Mouse (Mus musculus) midbrain, postnatal 0 days (tissue): ENCODE measurements around the gene Pidd1. TPM values are rescaled to one million over a fixed set of nuclear protein-coding genes. Genes with fewer than 3 reads are reported as not detected.
"Not testable (repeated sequence)": the region's sequence is repeated elsewhere in the genome, so short reads cannot be mapped to it uniquely, and the experiment has no call there.

Source experiments
- ATAC-seq: fragments of 200-750 bp; cut with Nextera tagmentation; 2 replicates; pipeline ENCODE4 v1.8.0; 2017; ENCODE audit warnings: moderate number of reproducible peaks, mild to moderate bottlenecking, moderate TSS enrichment, moderate library complexity; ENCODE audit not compliant: low FRiP score
- DNase-seq: peaks from one replicate; pipeline ENCODE4 v3.0.0-alpha.2; 2015; ENCODE audit warnings: low spot score
- H3K27ac ChIP-seq: fragments of 300-500 bp; sonication (generic); 2 replicates; pipeline ENCODE4 v1.5.1; 2014; ENCODE audit warnings: low read depth, mild to moderate bottlenecking, low read length, mixed read lengths
- H3K27me3 ChIP-seq: fragments of 300-500 bp; sonication (generic); 2 replicates; pipeline ENCODE4 v1.6.1; 2014; ENCODE audit warnings: low read length, control low read depth, mixed read lengths; ENCODE audit not compliant: insufficient read depth
- H3K36me3 ChIP-seq: fragments of 300-500 bp; sonication (generic); 2 replicates; pipeline ENCODE4 v1.6.1; 2014; ENCODE audit warnings: low read length, control low read depth, mixed read lengths; ENCODE audit not compliant: insufficient read depth
- H3K4me1 ChIP-seq: fragments of 300-500 bp; sonication (generic); 2 replicates; pipeline ENCODE4 v1.6.1; 2014; ENCODE audit warnings: mild to moderate bottlenecking, control low read depth, antibody characterized with exemption, low read length, mixed read lengths; ENCODE audit not compliant: insufficient read depth
- H3K4me2 ChIP-seq: fragments of 300-500 bp; sonication (generic); 2 replicates; pipeline ENCODE4 v1.6.1; 2014; ENCODE audit warnings: low read depth, mild to moderate bottlenecking, low read length, mixed read lengths; ENCODE audit not compliant: poor library complexity, severe bottlenecking
- H3K4me3 ChIP-seq: fragments of 300-500 bp; sonication (generic); 2 replicates; pipeline ENCODE4 v1.5.1; 2014; ENCODE audit warnings: low read depth, mild to moderate bottlenecking, low read length, moderate library complexity
- H3K9ac ChIP-seq: fragments of 300-500 bp; sonication (generic); replicated peaks from 2 replicates; pipeline ENCODE4 v1.6.1; 2014; ENCODE audit warnings: mild to moderate bottlenecking, low read length, moderate library complexity, mixed read lengths; ENCODE audit not compliant: poor library complexity, severe bottlenecking
- H3K9me3 ChIP-seq: fragments of 300-500 bp; sonication (generic); 2 replicates; pipeline ENCODE4 v1.6.1; 2016; ENCODE audit warnings: low read length, control low read depth
- CTCF ChIP-seq: IDR thresholded peaks from 2 replicates; pipeline ENCODE4 v1.5.1; 2016; ENCODE audit warnings: antibody characterized with exemption, mild to moderate bottlenecking
- WGBS: fragments of 180-500 bp; shearing (Covaris S2); extraction: QIAGEN DNeasy Blood & Tissue Kit; methylation state at CpG from one replicate; pipeline ENCODE4 v1.1.7; 2014; 5-methylcytosine and 5-hydroxymethylcytosine counted together
- polyA plus RNA-seq: library from polyadenylated mRNA; unstranded; fragments of >200 nt; fragmentation: Nextera tagmentation; extraction: Ambion mirVana; gene quantifications from 2 replicates; pipeline ENCODE4 v1.2.1, GENCODE M21; 2015
- total RNA-seq: library from RNA; depleted of rRNA; stranded (reverse); fragments of >200 nt; gene quantifications from 2 replicates; pipeline ENCODE4 v1.2.3, GENCODE M21; 2014

Pidd1 gene
- total and polyA plus RNA-seq, 2 experiments from 2014 or later, result 1.3 to 1.6 TPM

DNA sequence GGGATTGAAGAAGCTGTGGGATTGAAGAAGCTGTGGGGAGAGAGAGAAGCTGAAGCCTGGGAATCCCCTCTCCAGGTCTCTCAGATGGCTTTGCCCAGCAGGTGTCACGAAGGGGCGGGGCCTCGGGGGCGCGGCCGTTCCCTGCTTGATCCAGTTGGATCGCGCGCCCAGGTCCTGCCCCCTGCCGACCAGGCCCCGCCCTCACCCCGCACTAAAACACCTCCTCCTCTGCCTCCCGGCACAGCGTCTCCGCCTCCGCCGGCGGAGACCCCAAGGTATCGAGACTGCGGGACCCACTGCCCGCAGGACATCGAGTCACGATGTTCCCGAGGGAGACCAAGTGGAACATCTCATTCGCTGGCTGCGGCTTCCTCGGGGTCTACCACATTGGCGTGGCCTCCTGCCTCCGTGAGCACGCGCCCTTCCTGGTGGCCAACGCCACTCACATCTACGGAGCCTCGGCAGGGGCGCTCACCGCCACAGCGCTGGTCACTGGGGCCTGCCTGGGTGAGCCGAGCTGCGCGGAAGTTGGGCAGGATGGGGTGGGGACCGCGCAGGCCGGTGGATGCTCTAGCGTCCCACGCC, 11.2 kb upstream of the Pidd1 start, which contains the start of gene Pnpla2:
Gene Pnpla2 (plus strand): TSS at position 232 of the 585 bp plus-strand sequence.
- Histone ChIP-seq H3K36me3 (peaks cover 35% of the 10 kb centered on the region), H3K9ac (peak within 1 kb of the TSS; percentile 74), H3K27ac (peak within 1 kb of the TSS; percentile 76), H3K4me1 (peaks cover 5% of the 10 kb centered on the region; the same call in 1 of the 2 replicates), H3K4me2 (peak within 1 kb of the TSS; percentile 89), H3K4me3 (peak within 1 kb of the TSS; percentile 74), H3K27me3 (no peaks in the 10 kb centered on the region), H3K9me3 (no peaks in the 10 kb centered on the region)
- TF ChIP-seq CTCF, result peak; percentile 45; the same call in 1 of the 2 replicates
- ATAC-seq, result peak; percentile 81
- under 1% methylated on average over 42 of the region's 45 CpGs for WGBS
- DNase-seq, result peak; percentile 91

DNA sequence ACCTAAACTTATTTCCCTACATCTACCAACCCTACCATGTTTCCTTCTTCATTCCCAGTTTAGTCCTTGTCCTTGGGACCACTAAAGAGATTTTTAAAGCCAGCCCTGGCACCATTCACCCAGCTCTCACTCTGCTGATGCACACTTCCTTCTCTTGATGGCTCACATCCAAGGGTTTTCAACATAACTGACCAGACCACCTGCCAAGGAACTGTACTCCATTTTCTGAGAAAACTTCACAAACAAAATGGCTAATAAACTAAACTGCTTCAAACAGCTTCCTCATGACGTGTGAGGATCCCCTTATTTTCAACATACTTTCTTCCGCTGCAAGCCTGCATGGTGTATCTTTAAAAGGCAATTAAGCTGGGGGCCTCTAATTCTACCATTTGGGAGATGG, 9.8 kb upstream of the Pidd1 start:
- Histone ChIP-seq H3K4me3 (no peak overlapping the region), H3K4me2 (no peak overlapping the region), H3K4me1 (peaks cover 5% of the 10 kb centered on the region; the same call in 1 of the 2 replicates), H3K9me3 (no peaks in the 10 kb centered on the region), H3K27ac (no peak overlapping the region), H3K36me3 (peaks cover 23% of the 10 kb centered on the region), H3K9ac (no peak overlapping the region), H3K27me3 (no peaks in the 10 kb centered on the region)
- no peak for TF ChIP-seq CTCF
- 75% methylated on average over 2 of the region's 2 CpGs for WGBS
- ATAC-seq (no peak), DNase-seq (no peak)

DNA sequence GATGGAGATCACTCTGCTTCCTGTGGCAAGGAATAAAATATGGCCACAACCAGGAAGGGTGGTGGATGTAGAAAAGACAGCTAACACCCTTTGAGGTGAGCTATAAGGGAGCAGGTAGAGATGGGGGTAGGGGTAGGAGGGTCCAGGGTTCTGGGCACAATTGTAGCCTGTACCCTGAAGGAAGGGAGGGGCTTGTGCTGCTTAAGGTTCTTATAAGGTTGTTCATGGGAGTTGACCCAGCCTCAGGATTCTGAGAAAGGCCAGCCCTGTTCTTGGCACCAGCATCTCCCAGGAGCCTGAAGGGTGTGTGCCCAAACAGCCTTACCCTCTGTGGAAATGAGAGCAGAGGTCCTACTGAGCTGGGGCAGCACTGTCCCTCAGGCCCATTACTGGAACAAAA, 8.1 kb upstream of the Pidd1 start:
- TF ChIP-seq CTCF, result no peak
- no peak for ATAC-seq
- Histone ChIP-seq H3K27ac (no peak overlapping the region), H3K9me3 (no peaks in the 10 kb centered on the region), H3K36me3 (peaks cover 14% of the 10 kb centered on the region), H3K4me1 (peaks cover 5% of the 10 kb centered on the region), H3K9ac (no peak overlapping the region), H3K4me2 (no peak overlapping the region), H3K27me3 (no peaks in the 10 kb centered on the region), H3K4me3 (no peak overlapping the region)
- DNase-seq, result no peak

DNA sequence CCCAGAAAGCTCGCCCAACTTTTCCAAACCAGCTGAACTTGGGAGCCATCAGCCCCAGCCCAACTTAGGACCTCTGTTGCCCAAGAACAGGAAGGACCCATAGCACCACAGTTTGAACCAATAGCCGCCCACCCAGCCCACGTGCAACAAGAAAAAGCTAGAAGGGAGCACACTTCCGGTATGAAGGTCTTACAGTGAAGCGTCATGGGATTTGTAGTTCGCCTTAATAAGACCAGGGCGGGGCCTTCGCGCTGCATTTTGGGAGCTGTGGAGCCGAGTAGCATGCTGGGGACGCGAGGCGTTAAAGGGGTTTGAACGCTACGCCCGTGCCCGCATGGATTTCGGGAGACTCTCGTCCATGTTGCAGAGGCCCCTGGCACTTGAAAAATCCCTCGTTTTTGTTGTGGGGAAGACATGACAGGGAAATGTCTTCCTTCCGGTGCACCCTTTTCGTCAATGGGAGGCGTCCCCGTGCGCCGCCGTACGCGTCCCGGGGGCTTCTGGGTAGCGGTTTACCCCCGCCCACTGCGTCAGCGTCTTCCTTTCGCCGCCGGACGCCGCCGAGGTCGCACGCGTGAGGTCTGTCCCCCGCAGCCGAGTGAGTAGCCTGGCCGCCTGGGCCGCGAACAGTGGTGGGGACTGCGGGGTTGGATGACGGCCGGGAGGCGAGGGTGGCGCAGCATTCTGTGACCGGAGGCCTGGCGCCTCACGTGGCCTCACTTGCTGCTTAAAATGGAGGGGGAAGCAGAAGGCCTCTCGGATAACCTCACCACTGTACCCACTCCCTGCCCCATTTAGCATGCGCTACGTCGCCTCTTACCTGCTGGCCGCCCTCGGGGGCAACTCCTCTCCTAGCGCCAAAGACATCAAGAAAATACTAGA, 3.5 kb upstream of the Pidd1 start, which contains the start of gene Rplp2:
Gene Rplp2 (plus strand): TSS at position 261 of the 882 bp plus-strand sequence.
- under 1% methylated on average over 61 of the region's 63 CpGs for WGBS
- H3K36me3 ChIP-seq, result peaks cover 14% of the 10 kb centered on the region

DNA sequence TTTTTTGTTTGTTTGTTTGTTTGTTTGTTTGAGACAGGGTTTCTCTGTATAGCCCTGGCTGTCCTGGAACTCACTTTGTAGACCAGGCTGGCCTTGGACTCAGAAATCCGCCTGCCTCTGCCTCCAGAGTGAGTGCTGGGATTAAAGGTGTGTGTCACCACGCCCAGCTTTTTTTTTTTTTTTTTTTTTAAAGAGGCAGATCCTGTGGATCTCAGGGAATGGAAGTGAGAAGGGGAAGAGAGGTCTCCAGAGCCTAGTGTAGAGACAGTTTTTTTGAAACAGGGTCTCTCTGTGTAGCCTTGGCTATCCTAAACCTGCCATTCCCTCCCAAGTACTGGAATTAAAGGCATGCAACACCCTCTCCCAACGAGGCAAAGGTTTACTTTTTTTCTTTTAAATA, 2.5 kb upstream of the Pidd1 start:
- 85% methylated on average over 3 of the region's 3 CpGs for WGBS
- H3K36me3 ChIP-seq, H3K9me3 ChIP-seq, H3K27ac ChIP-seq, DNase-seq, H3K27me3 ChIP-seq, H3K9ac ChIP-seq, H3K4me3 ChIP-seq, ATAC-seq, H3K4me1 ChIP-seq: not testable (repeated sequence)
- peak overlapping the region; percentile 64 for H3K4me2 ChIP-seq

More for the DNA sequence above, 3.5 kb upstream of the Pidd1 start, which contains the start of gene Rplp2:
- TF ChIP-seq CTCF, result peak; percentile 29; the same call in 1 of the 2 replicates
- no peaks in the 10 kb centered on the region; the same call in 1 of the 2 replicates for H3K4me1 ChIP-seq
- H3K4me2 ChIP-seq, result peak within 1 kb of the TSS; percentile 64
- peak within 1 kb of the TSS; percentile 93 for H3K27ac ChIP-seq
- no peaks in the 10 kb centered on the region for H3K27me3 ChIP-seq
- H3K4me3 ChIP-seq, result peak within 1 kb of the TSS; percentile 54
- peak within 1 kb of the TSS; percentile 89 for H3K9ac ChIP-seq
- H3K9me3 ChIP-seq, result no peaks in the 10 kb centered on the region
- ATAC-seq (peak; percentile 91), DNase-seq (peak; percentile 98)
